Mouse (Mus musculus) limb, embryonic 11.5 days (tissue): ENCODE measurements around the gene Ak2. TPM values are rescaled to one million over a fixed set of nuclear protein-coding genes. Genes with fewer than 3 reads are reported as not detected.

Source experiments
- ATAC-seq: fragments of 200-750 bp; cut with Nextera tagmentation; 2 replicates; pipeline ENCODE4 v1.8.0; 2017; ENCODE audit warnings: low read depth; ENCODE audit not compliant: insufficient number of reproducible peaks, low FRiP score, low TSS enrichment
- DNase-seq: peaks from one replicate; pipeline ENCODE4 v3.0.0-alpha.2; 2015; ENCODE audit warnings: low spot score
- H3K27ac ChIP-seq: fragments of 300-500 bp; sonication (generic); replicated peaks from 2 replicates; pipeline ENCODE4 v1.5.1; 2014; ENCODE audit warnings: low read depth, mild to moderate bottlenecking, low read length
- H3K27me3 ChIP-seq: fragments of 300-500 bp; sonication (generic); 2 replicates; pipeline ENCODE4 v1.6.1; 2014; ENCODE audit warnings: mild to moderate bottlenecking, low read length, mixed read lengths; ENCODE audit not compliant: control insufficient read depth, insufficient read depth
- H3K36me3 ChIP-seq: fragments of 300-500 bp; sonication (generic); 2 replicates; pipeline ENCODE4 v1.6.1; 2014; ENCODE audit warnings: mild to moderate bottlenecking, low read length, moderate library complexity, mixed read lengths; ENCODE audit not compliant: control insufficient read depth, insufficient read depth
- H3K4me1 ChIP-seq: fragments of 300-500 bp; sonication (generic); 2 replicates; pipeline ENCODE4 v1.6.1; 2014; ENCODE audit warnings: low read length, mixed read lengths; ENCODE audit not compliant: control insufficient read depth, insufficient read depth
- H3K4me2 ChIP-seq: fragments of 300-500 bp; sonication (generic); 2 replicates; pipeline ENCODE4 v1.6.1; 2014; ENCODE audit warnings: low read depth, mild to moderate bottlenecking, moderate library complexity; ENCODE audit not compliant: severe bottlenecking
- H3K4me3 ChIP-seq: fragments of 300-500 bp; sonication (generic); 2 replicates; pipeline ENCODE4 v1.5.1; 2014; ENCODE audit warnings: low read depth, low read length
- H3K9ac ChIP-seq: fragments of 300-500 bp; sonication (generic); 2 replicates; pipeline ENCODE4 v1.6.1; 2014; ENCODE audit warnings: mild to moderate bottlenecking, low read length
- H3K9me3 ChIP-seq: fragments of 300-500 bp; sonication (generic); 2 replicates; pipeline ENCODE4 v1.6.1; 2016; ENCODE audit warnings: low read length; ENCODE audit not compliant: control insufficient read depth
- WGBS: fragments of 180-500 bp; shearing (Covaris S2); extraction: QIAGEN DNeasy Blood & Tissue Kit; methylation state at CpG from one replicate; pipeline ENCODE4 v1.1.7; 2014; 5-methylcytosine and 5-hydroxymethylcytosine counted together
- polyA plus RNA-seq: library from polyadenylated mRNA; unstranded; fragments of >200 nt; fragmentation: Nextera tagmentation; extraction: Ambion mirVana; gene quantifications from 2 replicates; pipeline ENCODE4 v1.2.1, GENCODE M21; 2014

The Ak2 gene
- polyA plus RNA-seq, 1 experiment from 2014 or later: 176 TPM

DNA sequence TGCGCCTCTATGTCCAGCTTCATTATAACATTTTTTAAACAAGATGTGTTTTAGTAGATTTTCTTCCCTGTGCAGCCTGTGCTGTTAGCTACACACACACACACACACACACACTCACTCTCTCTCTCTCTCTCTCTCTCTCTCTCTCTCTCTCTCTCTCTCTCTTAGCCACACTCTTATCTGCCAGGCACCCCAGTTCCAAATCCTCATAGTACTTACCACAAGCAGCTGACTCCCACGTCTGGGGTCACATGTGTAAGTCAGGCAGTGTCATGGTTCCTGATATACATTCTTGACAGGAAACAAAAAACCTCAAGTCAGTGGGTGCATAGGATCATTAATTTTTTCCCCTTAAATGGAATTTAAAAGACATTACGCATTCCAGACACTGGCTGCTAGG, 16.9 kb downstream of the Ak2 start:
- H3K36me3 ChIP-seq: peaks cover 14% of the 10 kb centered on the region; the same call in 1 of the 2 replicates
- 79% methylated on average over 3 of the region's 3 CpGs for WGBS
- H3K27me3 ChIP-seq: no peaks in the 10 kb centered on the region
- no peak overlapping the region for H3K4me2 ChIP-seq
- H3K4me1 ChIP-seq: no peaks in the 10 kb centered on the region
- no peak overlapping the region for H3K9ac ChIP-seq
- no peak overlapping the region for H3K4me3 ChIP-seq
- DNase-seq (no peak), ATAC-seq (no peak)
- H3K27ac ChIP-seq: no peak overlapping the region
- no peaks in the 10 kb centered on the region for H3K9me3 ChIP-seq

DNA sequence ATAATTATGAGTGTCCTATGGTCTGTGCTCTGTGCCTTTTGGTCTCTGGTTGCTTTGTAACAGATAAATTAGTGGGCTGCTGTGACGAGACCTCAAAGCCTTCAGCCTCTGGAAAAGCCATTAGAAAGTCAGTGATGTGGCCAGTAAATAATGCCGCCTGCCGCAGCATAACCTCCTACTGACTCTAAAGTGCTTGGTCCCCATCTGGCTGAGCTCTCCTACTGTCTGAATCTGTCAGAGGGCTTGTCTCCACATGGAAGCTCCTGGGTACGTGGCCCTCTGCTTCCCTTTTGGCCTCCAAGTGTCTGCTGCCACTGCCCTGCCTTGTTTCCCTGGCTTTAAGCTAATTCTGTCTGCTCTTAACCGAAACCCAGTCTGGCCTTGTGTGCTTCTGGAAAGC, 17.8 kb downstream of the Ak2 start:
- ATAC-seq: no peak

GRCm38 (mm10) chr4:129011604-129012121, 19.9 kb downstream of the Ak2 start:
- Histone ChIP-seq H3K9me3 (no peaks in the 10 kb centered on the region), H3K9ac (no peak overlapping the region), H3K4me3 (no peak overlapping the region), H3K4me2 (no peak overlapping the region), H3K36me3 (peaks cover 8% of the 10 kb centered on the region; the same call in 1 of the 2 replicates), H3K27me3 (no peaks in the 10 kb centered on the region), H3K4me1 (no peaks in the 10 kb centered on the region), H3K27ac (no peak overlapping the region)
- WGBS: 66% methylated on average over 15 of the region's 15 CpGs
- DNase-seq: no peak
- ATAC-seq: no peak

More for the DNA sequence above, 17.8 kb downstream of the Ak2 start:
- H3K36me3 ChIP-seq: peaks cover 11% of the 10 kb centered on the region; the same call in 1 of the 2 replicates
- no peaks in the 10 kb centered on the region for H3K9me3 ChIP-seq
- H3K4me3 ChIP-seq: no peak overlapping the region
- no peak overlapping the region for H3K4me2 ChIP-seq
- 41% methylated on average over 5 of the region's 5 CpGs for WGBS
- H3K4me1 ChIP-seq: no peaks in the 10 kb centered on the region
- no peak overlapping the region for H3K27ac ChIP-seq
- DNase-seq: no peak
- H3K9ac ChIP-seq: no peak overlapping the region
- no peaks in the 10 kb centered on the region for H3K27me3 ChIP-seq

DNA sequence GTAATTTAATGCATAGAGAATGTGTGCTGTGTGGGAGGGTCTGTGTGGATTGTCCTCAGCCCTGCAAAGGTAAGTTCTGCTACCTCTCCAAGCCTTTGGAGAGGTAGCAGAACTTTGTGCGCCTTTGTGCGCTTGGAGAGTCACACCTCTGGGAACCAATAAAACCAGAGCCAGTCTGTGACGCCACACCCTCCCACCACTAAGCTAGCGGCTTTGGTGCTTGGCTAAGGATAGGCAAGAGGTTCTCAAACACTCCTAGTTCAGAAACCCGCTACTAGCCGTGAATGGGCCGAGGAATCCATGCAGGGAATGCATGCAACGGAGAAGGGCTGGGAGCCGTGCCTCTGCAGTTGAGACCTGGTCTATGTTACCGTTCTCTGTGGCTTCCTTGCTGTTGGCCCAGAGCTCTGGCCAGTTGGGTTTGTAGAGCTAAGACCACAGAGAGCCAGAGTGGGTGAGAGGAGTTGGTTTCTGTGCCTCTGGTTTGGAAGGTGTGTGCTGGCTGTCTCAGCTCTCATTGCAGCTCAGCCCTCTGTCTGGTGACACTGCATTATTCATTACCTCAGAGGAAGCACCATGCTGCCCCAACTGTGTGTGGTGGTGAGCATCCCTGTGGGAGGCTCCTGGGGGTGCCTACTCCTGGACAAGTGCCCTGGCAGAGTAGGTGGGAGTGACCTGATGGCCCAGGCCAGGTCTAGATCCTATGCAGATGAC, 21.6 kb downstream of the Ak2 start:
- Histone ChIP-seq H3K4me3 (no peak overlapping the region), H3K9me3 (no peaks in the 10 kb centered on the region), H3K36me3 (peaks cover 2% of the 10 kb centered on the region; the same call in 1 of the 2 replicates), H3K4me1 (no peaks in the 10 kb centered on the region), H3K27ac (no peak overlapping the region), H3K9ac (no peak overlapping the region), H3K4me2 (no peak overlapping the region), H3K27me3 (no peaks in the 10 kb centered on the region)
- no peak for DNase-seq
- ATAC-seq: no peak
- 48% methylated on average over 10 of the region's 10 CpGs for WGBS

DNA sequence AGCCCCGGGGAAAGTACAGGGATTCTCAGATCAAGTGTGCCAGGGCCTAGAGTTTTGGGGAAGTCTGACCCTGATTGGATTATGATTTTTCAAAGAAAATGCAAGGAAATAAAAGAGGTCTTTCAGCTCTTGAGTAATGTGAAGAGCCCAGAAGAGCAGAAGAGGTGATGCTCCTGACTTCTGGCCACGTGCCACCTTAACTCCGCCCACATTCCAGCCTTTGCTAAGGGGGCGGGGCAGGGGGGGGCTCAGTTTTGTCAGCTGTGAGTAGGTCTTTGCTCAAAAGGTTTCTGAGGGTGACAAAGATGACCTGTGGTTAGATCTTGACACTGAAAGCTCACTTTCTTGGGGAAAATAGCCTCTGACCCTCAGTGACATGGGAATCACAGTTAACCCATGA, 24.6 kb downstream of the Ak2 start:
- Histone ChIP-seq H3K27me3 (no peaks in the 10 kb centered on the region), H3K36me3 (no peaks in the 10 kb centered on the region), H3K4me3 (no peak overlapping the region), H3K4me2 (no peak overlapping the region), H3K9ac (no peak overlapping the region), H3K4me1 (no peaks in the 10 kb centered on the region), H3K9me3 (no peaks in the 10 kb centered on the region), H3K27ac (no peak overlapping the region)
- no peak for ATAC-seq
- no peak for DNase-seq
- WGBS: 37% methylated on average over 4 of the region's 4 CpGs

DNA sequence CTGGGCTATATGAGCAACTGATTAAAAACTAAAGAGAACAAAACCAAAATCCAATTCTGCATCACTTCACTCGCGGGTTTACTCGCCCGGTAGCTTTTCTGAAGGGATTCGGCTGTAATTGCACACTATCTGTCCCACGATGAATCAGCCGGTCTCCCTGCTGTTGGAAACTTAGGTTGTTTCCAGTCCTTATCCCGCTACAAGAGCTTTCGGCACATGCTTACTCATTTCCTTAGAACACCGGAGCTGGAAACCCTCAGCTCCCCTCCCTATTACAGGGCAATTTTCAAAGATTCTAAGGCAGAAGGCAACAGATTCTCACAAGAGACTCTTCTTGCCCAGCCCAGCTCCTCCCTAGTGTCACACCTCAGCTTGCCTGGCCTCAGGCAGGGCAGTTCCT, 25.4 kb downstream of the Ak2 start:
- no peak for DNase-seq
- no peak for ATAC-seq
- no peaks in the 10 kb centered on the region for H3K36me3 ChIP-seq
- H3K9me3 ChIP-seq: no peaks in the 10 kb centered on the region
- WGBS: 86% methylated on average over 10 of the region's 10 CpGs
- no peaks in the 10 kb centered on the region for H3K27me3 ChIP-seq
- H3K4me1 ChIP-seq: no peaks in the 10 kb centered on the region
- H3K27ac ChIP-seq: no peak overlapping the region
- no peak overlapping the region for H3K4me3 ChIP-seq
- no peak overlapping the region for H3K4me2 ChIP-seq
- no peak overlapping the region for H3K9ac ChIP-seq

DNA sequence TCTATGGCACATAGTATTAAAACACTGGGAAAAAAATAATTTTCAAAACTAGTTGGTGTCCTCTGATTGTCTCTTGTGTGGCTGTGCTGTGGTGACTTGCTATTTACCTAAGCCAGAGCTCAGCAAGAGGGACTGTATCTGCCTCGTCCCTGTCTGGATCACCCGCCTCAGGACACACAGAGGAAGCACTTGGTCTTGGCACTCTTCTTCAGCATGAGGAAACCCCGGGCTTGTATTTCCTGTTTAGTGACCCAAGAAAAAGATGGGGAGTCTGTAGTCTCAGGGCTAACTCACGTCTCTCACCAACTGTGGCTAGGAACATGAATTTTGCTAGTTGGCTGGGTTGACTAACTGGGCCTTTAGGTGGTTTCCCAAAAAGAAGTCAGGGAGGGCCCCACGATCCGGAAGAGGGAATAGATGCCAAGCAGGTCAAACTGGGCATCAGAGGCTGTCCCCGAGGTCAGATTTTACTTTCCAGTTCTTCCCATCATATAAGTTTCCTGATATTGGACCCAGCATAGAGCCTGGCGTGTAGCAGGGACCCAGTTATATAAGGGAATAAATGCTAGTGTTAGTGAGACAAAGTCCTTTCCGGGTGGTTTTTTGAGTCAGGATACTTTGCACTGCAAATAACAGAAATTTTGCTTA, 27.2 kb downstream of the Ak2 start:
- DNase-seq (no peak), ATAC-seq (no peak)
- H3K9me3 ChIP-seq: no peaks in the 10 kb centered on the region
- H3K27ac ChIP-seq: no peak overlapping the region
- no peak overlapping the region for H3K4me2 ChIP-seq
- no peaks in the 10 kb centered on the region for H3K27me3 ChIP-seq
- no peak overlapping the region for H3K4me3 ChIP-seq
- no peak overlapping the region for H3K9ac ChIP-seq
- no peaks in the 10 kb centered on the region for H3K4me1 ChIP-seq
- 90% methylated on average over 9 of the region's 9 CpGs for WGBS
- no peaks in the 10 kb centered on the region for H3K36me3 ChIP-seq

DNA sequence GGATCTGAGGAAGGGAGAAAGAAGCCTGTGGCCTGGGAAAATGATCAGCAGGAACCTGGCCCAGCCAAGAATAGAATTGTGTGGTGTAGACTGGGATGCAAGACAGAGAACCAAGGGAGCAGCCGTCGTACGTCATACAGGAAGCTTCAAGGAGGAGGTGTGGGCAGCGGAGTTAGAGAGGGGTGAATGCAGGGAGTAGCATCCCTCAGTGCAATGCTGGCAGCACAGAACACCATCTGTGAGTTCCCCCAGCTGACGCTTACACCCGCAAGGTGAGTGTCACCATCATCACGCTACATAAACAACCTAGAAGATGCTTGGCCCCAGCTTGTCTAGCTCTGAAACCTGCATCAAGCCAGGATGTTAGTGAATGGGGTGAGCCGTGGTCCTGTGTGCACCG, 28.0 kb downstream of the Ak2 start:
- 84% methylated on average over 9 of the region's 9 CpGs for WGBS
- Histone ChIP-seq H3K27ac (no peak overlapping the region), H3K9me3 (no peaks in the 10 kb centered on the region), H3K4me3 (no peak overlapping the region), H3K36me3 (no peaks in the 10 kb centered on the region), H3K4me2 (no peak overlapping the region), H3K4me1 (no peaks in the 10 kb centered on the region), H3K27me3 (no peaks in the 10 kb centered on the region), H3K9ac (no peak overlapping the region)
- ATAC-seq: no peak
- no peak for DNase-seq
